Mouse (Mus musculus) heart, adult 2 months (tissue): ENCODE measurements around the gene Apom.

ENCODE experiments used
- CTCF ChIP-seq: fragments of 200-600 bp; IDR thresholded peaks from 2 replicates; pipeline ENCODE4 v1.8.1; 2022; ENCODE audit warnings: antibody characterized with exemption, mild to moderate bottlenecking, moderate library complexity
- EP300 ChIP-seq: fragments of 200-500 bp; IDR thresholded peaks from 2 replicates; pipeline ENCODE4 v1.6.1; 2011; ENCODE audit warnings: low read depth, low read length, control low read depth; ENCODE audit not compliant: insufficient read depth
- POLR2A ChIP-seq: fragments of 200-500 bp; IDR thresholded peaks from 2 replicates; pipeline ENCODE4 v1.6.1; 2011; ENCODE audit warnings: mild to moderate bottlenecking, low read depth, low read length, control low read depth; ENCODE audit not compliant: insufficient read depth

DNA sequence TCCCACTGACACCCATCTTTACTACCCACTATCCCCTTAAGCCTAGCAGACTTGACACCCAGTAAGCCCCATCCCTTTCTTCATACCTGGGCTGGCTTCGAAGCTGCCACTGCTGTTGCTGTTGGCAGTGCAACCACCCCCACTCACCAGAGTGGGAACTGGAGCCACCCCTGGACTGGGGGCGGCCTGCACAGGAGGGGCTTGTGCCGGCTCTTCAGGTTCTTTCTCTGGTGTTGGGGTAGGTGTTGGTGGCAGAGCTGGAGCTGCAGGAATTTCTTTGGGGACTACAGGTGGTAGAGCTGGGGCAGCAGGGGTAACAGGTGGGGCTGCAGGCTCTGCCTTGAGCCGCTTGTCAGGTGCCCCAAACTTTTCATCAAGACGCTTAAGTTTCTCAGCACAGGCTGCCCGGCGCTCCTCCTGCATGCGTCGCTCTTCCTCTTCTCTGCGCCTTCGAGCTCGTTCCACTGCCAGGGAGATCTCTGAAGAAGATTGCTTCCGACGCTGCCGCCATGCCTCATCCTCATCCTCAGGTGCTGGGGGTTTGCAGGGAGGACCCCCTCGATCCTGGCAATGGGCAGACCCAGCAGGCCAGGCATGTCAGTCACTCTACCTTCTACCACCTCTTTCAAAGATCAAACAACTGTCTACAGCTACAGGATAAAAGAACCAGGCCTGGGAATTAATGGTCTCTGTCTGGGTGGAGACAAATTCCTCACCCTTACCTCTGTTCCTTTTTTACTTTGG, 27.2 kb upstream of the Apom start:
- TF ChIP-seq CTCF (no peak), POLR2A (no peak), EP300 (no peak)
